Mouse (Mus musculus) liver, embryonic 15.5 days (tissue): ENCODE results near the gene Defb45. TPM values are rescaled to one million over a fixed set of nuclear protein-coding genes. Genes with fewer than 3 reads are reported as not detected.

ENCODE experiments used
- ATAC-seq: fragments of 200-750 bp; cut with Nextera tagmentation; 2 replicates; pipeline ENCODE4 v1.8.0; 2017; ENCODE audit warnings: moderate number of reproducible peaks, mild to moderate bottlenecking, moderate library complexity; ENCODE audit not compliant: insufficient read depth
- H3K27ac ChIP-seq: fragments of 300-500 bp; sonication (generic); replicated peaks from 2 replicates; pipeline ENCODE4 v1.5.1; 2015; ENCODE audit warnings: mild to moderate bottlenecking, inconsistent platforms
- H3K27me3 ChIP-seq: fragments of 300-500 bp; sonication (generic); 2 replicates; pipeline ENCODE4 v1.6.1; 2015; ENCODE audit warnings: mild to moderate bottlenecking, inconsistent platforms
- H3K36me3 ChIP-seq: fragments of 300-500 bp; sonication (generic); replicated peaks from 2 replicates; pipeline ENCODE4 v1.6.1; 2015; ENCODE audit warnings: moderate library complexity, mild to moderate bottlenecking, inconsistent platforms
- H3K4me1 ChIP-seq: fragments of 300-500 bp; sonication (generic); replicated peaks from 2 replicates; pipeline ENCODE4 v1.6.1; 2015; ENCODE audit warnings: inconsistent platforms
- H3K4me2 ChIP-seq: fragments of 300-500 bp; sonication (generic); 2 replicates; pipeline ENCODE4 v1.6.1; 2015; ENCODE audit warnings: moderate library complexity, mild to moderate bottlenecking, inconsistent platforms
- H3K4me3 ChIP-seq: fragments of 300-500 bp; sonication (generic); replicated peaks from 2 replicates; pipeline ENCODE4 v1.5.1; 2015; ENCODE audit warnings: mild to moderate bottlenecking, inconsistent platforms
- H3K9ac ChIP-seq: fragments of 300-500 bp; sonication (generic); 2 replicates; pipeline ENCODE4 v1.6.1; 2015; ENCODE audit warnings: moderate library complexity, mild to moderate bottlenecking, inconsistent platforms
- H3K9me3 ChIP-seq: fragments of 300-500 bp; sonication (generic); replicated peaks from 2 replicates; pipeline ENCODE4 v1.6.1; 2016; ENCODE audit warnings: inconsistent platforms
- WGBS: fragments of 180-500 bp; shearing (Covaris S2); methylation state at CpG from one replicate; pipeline ENCODE4 v1.1.7; 2015; ENCODE audit warnings: mixed read lengths; ENCODE audit not compliant: insufficient replicate concordance; 5-methylcytosine and 5-hydroxymethylcytosine counted together
- polyA plus RNA-seq: library from polyadenylated mRNA; unstranded; fragments of >200 nt; fragmentation: Nextera tagmentation; extraction: Ambion mirVana; gene quantifications from 2 replicates; pipeline ENCODE4 v1.2.1, GENCODE M21; 2015

Gene Defb45
- polyA plus RNA-seq, 1 experiment from 2014 or later, result not detected

DNA sequence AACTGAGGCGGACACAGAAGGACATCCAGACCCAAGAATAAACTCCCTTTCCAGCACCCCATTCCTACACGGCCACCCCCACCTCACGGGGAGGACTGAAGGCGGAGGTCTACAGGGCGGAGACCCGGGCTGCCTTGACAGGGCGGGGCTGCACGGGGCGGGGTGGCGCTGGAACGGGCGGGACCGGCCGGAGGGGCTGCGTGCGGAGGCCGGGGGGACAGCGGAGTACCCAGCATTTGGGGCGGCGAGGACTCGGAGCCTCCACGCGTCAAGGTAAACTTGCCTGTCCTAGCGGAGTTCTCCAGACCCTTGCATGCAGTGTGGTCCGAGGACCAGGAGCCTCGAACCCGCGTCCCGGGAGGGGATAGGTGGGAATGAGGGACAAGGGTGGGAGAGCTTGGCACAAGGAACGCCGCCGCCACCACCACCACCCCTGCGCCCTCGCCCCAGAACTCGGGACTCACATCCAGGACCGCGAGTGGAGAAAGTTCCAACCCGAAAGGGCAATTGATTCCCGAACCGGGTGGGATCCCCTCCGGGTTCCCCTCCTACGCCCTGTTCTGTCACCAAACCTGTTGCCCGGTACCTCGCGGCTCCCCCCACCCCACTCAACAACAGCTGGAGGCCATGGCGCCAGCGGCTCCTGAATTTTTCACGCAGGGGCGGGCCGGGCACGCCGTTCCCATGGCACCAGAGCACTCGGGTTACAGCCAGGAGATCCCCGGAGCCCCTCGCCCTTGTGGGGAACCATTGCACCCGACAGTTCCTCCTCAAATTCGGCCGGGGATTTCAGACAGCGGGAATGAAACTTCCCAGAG lies 27.8 kb upstream of the Defb45 start, which contains the start of gene Rem1:
Gene Rem1, plus strand, starts transcription at position 178 of the 818 bp plus-strand sequence.
- Histone ChIP-seq H3K27ac (no peak within 1 kb of the TSS), H3K9ac (no peak within 1 kb of the TSS)
- ATAC-seq, result no peak

DNA sequence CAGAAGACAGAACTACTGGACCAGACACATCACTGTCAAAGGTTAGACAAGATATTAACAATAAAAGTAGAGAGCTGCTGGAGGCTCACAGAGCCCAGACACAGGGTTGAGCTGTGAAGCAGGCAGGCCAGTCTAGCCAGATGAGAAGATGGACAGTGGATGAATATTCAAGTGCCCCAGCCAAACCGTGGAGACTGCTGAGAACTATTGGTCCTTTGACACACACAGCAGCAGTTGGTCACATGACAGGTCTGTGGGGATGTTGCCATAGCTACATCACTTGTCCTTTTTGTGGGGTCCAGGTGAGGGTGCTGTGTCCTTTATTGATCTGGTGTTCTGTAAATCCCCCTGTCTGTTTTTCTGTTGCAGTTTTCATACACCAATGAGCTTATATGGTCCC lies 26.1 kb upstream of the Defb45 start:
- Histone ChIP-seq H3K27ac (no peak overlapping the region), H3K4me3 (no peak overlapping the region), H3K27me3 (peaks cover 68% of the 10 kb centered on the region), H3K4me1 (peaks cover 9% of the 10 kb centered on the region), H3K36me3 (no peaks in the 10 kb centered on the region), H3K4me2 (no peak overlapping the region), H3K9me3 (no peaks in the 10 kb centered on the region), H3K9ac (no peak overlapping the region)
- WGBS, result 17% methylated on average over 1 of the region's 1 CpGs
- no peak for ATAC-seq

More for the DNA sequence above, 27.8 kb upstream of the Defb45 start, which contains the start of gene Rem1:
- WGBS, result 1% methylated on average over 59 of the region's 59 CpGs
- Histone ChIP-seq H3K27me3 (peaks cover 74% of the 10 kb centered on the region), H3K9me3 (no peaks in the 10 kb centered on the region), H3K4me1 (peaks cover 9% of the 10 kb centered on the region), H3K4me2 (peak within 1 kb of the TSS; percentile 45), H3K36me3 (no peaks in the 10 kb centered on the region), H3K4me3 (peak within 1 kb of the TSS; percentile 33)

DNA sequence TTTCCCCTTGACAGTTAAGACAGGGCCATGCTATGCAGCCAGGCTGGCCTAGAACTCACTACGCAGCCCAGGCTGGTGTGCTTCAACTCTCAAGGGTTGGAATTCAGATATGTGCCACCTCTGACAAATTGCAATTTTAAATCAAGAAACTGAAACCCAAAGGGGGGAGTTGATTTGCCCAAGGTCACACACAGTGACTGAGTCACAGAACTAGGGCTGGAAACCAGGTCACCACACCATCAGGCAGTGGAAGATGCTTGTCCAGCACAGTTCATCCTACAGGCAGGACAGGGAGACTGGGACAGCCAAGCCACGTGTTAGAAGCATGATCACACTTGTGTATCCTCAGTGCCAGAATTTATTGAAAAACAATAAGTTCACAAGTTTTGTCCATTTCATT lies 25.4 kb upstream of the Defb45 start:
- ATAC-seq, result no peak
- no peaks in the 10 kb centered on the region for H3K36me3 ChIP-seq
- H3K9me3 ChIP-seq, result no peaks in the 10 kb centered on the region
- no peak overlapping the region for H3K9ac ChIP-seq
- peaks cover 61% of the 10 kb centered on the region for H3K27me3 ChIP-seq
- H3K27ac ChIP-seq, result no peak overlapping the region
- 48% methylated on average over 2 of the region's 2 CpGs for WGBS
- no peak overlapping the region for H3K4me2 ChIP-seq
- H3K4me1 ChIP-seq, result peaks cover 9% of the 10 kb centered on the region
- no peak overlapping the region for H3K4me3 ChIP-seq

DNA sequence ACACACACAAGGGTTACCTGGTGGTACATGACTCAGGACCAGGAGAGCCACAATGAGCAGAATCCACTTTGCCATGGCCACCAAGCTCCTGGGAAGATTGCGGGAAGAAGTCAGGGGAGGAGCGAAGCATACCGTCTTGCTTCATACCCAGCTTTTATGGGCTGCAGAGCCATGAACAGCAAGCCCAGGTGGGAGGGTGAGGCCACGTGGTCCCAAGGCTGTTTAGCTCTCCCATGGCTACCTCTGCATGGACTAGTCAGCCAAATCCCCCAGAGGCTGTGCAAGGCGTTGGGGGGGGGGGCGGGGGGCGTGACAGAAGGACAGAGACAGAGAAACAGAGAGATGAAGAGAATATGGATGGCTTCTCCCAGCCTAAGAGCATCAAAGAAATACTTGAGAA lies 23.8 kb upstream of the Defb45 start, which contains the start of gene Defb25:
Gene Defb25, minus strand, starts transcription at position 101 of the 400 bp plus-strand sequence.
- Histone ChIP-seq H3K9me3 (no peaks in the 10 kb centered on the region), H3K4me1 (peaks cover 7% of the 10 kb centered on the region), H3K4me2 (no peak within 1 kb of the TSS), H3K4me3 (no peak within 1 kb of the TSS), H3K36me3 (no peaks in the 10 kb centered on the region), H3K27ac (no peak within 1 kb of the TSS), H3K9ac (no peak within 1 kb of the TSS), H3K27me3 (peaks cover 45% of the 10 kb centered on the region)
- ATAC-seq, result no peak
- 67% methylated on average over 7 of the region's 7 CpGs for WGBS

DNA sequence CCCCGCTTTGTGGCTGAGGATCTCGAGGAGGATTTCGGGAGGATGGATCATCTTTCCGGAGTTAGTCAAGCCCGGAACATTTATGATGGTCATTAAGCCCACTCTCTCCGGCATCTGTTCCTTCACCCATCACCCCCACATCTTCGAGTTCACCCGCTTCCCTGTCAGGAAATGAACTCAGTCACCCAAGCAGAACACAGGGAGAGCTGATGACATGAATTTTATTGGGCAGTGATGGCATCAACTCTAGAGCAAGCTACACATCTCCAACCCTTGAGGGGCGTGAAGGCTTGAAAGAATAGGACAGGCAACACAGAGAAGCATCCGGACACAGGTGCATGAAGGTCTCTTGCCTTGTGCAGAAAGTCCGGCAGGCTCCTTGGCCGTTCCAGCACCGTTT lies 23.0 kb upstream of the Defb45 start:
- no peak overlapping the region for H3K4me3 ChIP-seq
- no peak overlapping the region for H3K27ac ChIP-seq
- no peaks in the 10 kb centered on the region for H3K36me3 ChIP-seq
- ATAC-seq, result no peak
- no peaks in the 10 kb centered on the region for H3K9me3 ChIP-seq
- 53% methylated on average over 13 of the region's 13 CpGs for WGBS
- no peak overlapping the region for H3K9ac ChIP-seq
- H3K4me1 ChIP-seq, result peaks cover 7% of the 10 kb centered on the region
- peaks cover 37% of the 10 kb centered on the region for H3K27me3 ChIP-seq
- H3K4me2 ChIP-seq, result no peak overlapping the region

DNA sequence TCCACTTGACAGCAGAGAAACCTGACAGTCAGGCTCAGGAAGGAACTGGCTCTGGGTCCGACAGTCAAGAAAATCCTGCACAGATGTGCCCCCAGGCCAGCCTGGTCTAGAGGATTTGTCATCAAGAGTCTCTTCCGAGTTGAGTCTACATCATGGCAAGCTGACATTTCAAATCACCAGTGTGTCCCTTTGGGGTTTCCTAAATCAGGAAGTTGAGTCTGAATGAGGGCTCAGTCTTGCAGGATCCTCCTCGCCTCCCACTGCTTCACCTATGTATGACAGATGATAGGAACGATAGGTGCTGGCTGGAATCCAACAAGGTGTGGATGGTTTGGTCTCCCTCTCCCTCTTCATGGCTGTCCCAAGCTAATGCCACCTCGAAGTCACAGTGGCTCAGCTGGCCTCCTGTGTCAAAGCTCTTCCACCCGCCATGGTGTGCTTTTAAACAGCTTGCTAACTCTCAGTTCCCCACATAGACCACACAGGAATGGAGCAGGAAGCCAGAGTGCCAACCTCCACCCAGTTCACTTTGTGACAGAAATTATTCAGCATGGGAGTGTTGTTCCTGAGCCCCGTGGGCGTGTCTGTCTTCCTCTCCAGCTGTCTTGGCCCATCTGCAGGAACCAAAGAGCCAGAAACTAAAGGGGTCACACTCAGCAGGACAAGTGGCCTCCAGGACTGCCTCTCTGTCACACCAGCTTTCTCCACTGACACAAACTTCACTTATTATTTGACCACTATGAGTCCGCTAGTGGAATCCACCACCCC lies 21.4 kb upstream of the Defb45 start:
- 34% methylated on average over 9 of the region's 9 CpGs for WGBS
- Histone ChIP-seq H3K9me3 (no peaks in the 10 kb centered on the region), H3K4me1 (no peaks in the 10 kb centered on the region), H3K27ac (no peak overlapping the region), H3K4me2 (no peak overlapping the region), H3K36me3 (no peaks in the 10 kb centered on the region), H3K9ac (no peak overlapping the region), H3K4me3 (no peak overlapping the region), H3K27me3 (peaks cover 21% of the 10 kb centered on the region)
- ATAC-seq, result no peak

DNA sequence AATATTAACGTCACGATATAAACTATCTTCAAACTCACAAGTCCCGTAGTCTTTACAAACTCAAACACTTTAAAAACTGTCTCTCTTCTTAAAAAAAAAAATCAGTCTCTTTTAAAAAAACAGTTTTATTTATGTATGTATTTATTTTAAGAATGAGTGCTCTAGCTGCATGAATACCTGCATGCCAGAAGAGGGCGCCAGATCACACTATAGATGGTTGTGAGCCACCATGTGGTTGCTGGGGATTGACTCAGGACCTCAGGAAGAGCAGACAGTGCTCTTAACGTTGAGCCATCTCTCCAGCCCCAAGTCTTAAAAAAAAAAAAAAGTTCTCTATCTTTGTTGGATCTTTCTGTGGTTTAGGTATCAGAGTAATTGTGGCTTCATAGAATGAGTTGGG lies 18.2 kb upstream of the Defb45 start:
- H3K27ac ChIP-seq, result no peak overlapping the region
- H3K36me3 ChIP-seq, result no peaks in the 10 kb centered on the region
- H3K4me1 ChIP-seq, result no peaks in the 10 kb centered on the region
- no peak overlapping the region for H3K9ac ChIP-seq
- H3K9me3 ChIP-seq, result no peaks in the 10 kb centered on the region
- no peak overlapping the region for H3K4me2 ChIP-seq
- ATAC-seq, result no peak
- H3K27me3 ChIP-seq, result no peaks in the 10 kb centered on the region
- H3K4me3 ChIP-seq, result no peak overlapping the region
- WGBS, result 55% methylated on average over 5 of the region's 5 CpGs

DNA sequence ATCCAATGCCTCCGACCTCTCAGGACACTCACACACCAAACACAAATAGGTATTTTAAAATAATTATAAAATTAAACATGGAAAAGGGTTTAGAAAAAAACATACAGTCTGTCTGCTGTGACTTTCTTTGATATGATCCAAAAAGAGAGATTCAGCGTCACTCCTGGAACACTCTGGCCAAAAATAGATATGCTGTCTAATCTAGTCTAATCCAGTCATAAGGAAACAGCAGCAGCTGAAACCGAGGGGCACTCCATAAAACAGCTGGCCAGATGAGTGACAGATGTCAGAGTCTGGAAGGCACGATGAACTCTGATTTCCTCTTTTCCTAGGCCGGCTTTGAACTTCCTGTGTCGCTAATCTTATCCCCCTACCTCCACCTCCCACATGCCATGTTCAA lies 17.3 kb upstream of the Defb45 start:
- Histone ChIP-seq H3K4me2 (no peak overlapping the region), H3K4me3 (no peak overlapping the region), H3K36me3 (no peaks in the 10 kb centered on the region), H3K27me3 (no peaks in the 10 kb centered on the region), H3K9me3 (no peaks in the 10 kb centered on the region), H3K4me1 (no peaks in the 10 kb centered on the region), H3K9ac (no peak overlapping the region), H3K27ac (no peak overlapping the region)
- ATAC-seq, result no peak
- 19% methylated on average over 6 of the region's 6 CpGs for WGBS

DNA sequence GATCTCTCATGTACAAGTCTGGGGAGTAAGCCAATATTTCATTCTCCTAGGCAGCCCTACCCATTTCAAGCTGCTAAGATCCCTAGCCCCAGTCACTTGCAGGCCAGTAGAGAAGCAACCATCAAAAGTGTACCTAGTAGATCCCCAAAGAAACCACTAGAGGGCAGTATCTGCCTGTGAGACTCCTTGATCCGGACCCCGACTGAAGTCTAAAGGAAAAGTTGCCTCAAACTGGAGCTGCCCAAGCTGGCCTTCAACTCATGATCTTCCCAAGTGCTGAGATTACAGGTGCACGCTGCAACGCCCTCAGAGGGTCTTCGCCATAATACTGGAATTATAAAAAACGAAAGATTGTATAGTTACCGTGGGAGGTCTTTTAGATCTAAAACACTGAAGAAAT lies 16.4 kb upstream of the Defb45 start:
- no peaks in the 10 kb centered on the region for H3K4me1 ChIP-seq
- H3K27ac ChIP-seq, result no peak overlapping the region
- no peak overlapping the region for H3K4me2 ChIP-seq
- H3K36me3 ChIP-seq, result no peaks in the 10 kb centered on the region
- no peak for ATAC-seq
- no peaks in the 10 kb centered on the region for H3K27me3 ChIP-seq
- no peak overlapping the region for H3K9ac ChIP-seq
- no peak overlapping the region for H3K4me3 ChIP-seq
- H3K9me3 ChIP-seq, result no peaks in the 10 kb centered on the region
- 9% methylated on average over 7 of the region's 7 CpGs for WGBS

DNA sequence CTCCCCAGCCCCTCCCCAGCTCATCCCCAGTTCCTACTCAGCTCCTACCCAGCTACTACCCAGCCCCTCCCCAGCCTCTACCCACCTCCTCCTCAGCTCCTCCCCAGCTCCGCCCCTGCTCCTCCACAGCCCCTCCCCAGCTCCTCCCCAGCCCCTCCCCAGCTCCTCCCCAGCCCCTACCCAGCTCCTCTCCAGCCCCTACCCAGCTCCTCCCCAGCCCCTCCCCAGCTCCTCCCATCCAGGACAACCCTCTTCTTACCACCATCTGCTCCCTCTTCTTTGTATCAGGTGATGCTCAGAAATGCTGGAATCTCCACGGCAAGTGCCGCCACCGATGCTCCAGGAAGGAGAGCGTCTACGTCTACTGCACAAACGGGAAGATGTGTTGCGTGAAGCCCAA lies 13.0 kb upstream of the Defb45 start:
- 38% methylated on average over 8 of the region's 8 CpGs for WGBS
- no peak for ATAC-seq
- H3K27me3 ChIP-seq, result no peaks in the 10 kb centered on the region
- H3K4me1 ChIP-seq, result no peaks in the 10 kb centered on the region
- H3K9ac ChIP-seq, result no peak overlapping the region
- H3K36me3 ChIP-seq, result no peaks in the 10 kb centered on the region
- H3K9me3 ChIP-seq, result no peaks in the 10 kb centered on the region
- H3K27ac ChIP-seq, result no peak overlapping the region
- H3K4me2 ChIP-seq, result no peak overlapping the region
- no peak overlapping the region for H3K4me3 ChIP-seq

DNA sequence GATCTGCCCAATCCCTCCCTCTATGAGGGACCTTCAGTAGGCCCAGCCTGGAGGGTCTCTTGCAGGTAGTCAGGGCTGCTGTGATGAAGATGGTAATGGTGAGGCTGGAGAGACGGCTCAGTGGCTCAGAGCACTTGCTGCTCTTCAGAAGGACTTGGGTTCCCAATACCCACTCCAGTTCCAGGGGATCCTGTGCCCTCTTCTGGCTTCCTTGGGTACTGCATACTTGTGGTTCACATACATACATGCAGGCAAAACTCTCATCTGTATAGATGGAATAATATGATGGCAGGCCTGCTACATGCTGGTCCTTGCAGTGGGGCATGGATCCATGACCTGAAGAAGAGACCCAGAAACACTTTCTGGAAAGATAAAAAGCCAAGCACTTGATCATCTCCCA lies 9.5 kb upstream of the Defb45 start:
- Histone ChIP-seq H3K9ac (no peak overlapping the region), H3K27ac (no peak overlapping the region), H3K4me2 (no peak overlapping the region), H3K4me3 (no peak overlapping the region), H3K4me1 (no peaks in the 10 kb centered on the region), H3K36me3 (no peaks in the 10 kb centered on the region), H3K27me3 (no peaks in the 10 kb centered on the region), H3K9me3 (no peaks in the 10 kb centered on the region)
- ATAC-seq, result no peak
- 50% methylated on average over 1 of the region's 1 CpGs for WGBS
